Mouse (Mus musculus) ES-E14 (cell line): ENCODE data around the gene Cc2d1b.

Source experiments
- CHD2 ChIP-seq: IDR thresholded peaks from 2 replicates; pipeline ENCODE4 v1.6.1; 2014; ENCODE audit warnings: mild to moderate bottlenecking, low read depth, low read length, inconsistent platforms
- HCFC1 ChIP-seq: IDR thresholded peaks from 2 replicates; pipeline ENCODE4 v1.6.1; 2012; ENCODE audit warnings: low read length, inconsistent platforms, borderline replicate concordance; ENCODE audit not compliant: insufficient read depth
- MAFK ChIP-seq: IDR thresholded peaks from 2 replicates; pipeline ENCODE4 v1.6.1; 2014; ENCODE audit warnings: mild to moderate bottlenecking, low read depth, low read length, inconsistent platforms; ENCODE audit not compliant: insufficient read depth
- ZC3H11A ChIP-seq: IDR thresholded peaks from 2 replicates; pipeline ENCODE4 v1.6.1; 2012; ENCODE audit warnings: low read depth, mild to moderate bottlenecking, inconsistent platforms, low read length, borderline replicate concordance
- ZNF384 ChIP-seq: IDR thresholded peaks from 2 replicates; pipeline ENCODE4 v1.6.1; 2012; ENCODE audit warnings: low read depth, low read length, inconsistent platforms

GRCm38 (mm10) chr4:108620536-108620935, 796 bp downstream of the Cc2d1b start:
- TF ChIP-seq ZNF384 (no peak), ZC3H11A (no peak), HCFC1 (no peak), MAFK (peak; percentile 56; the same call in 1 of the 2 replicates), CHD2 (no peak)
